Mouse (Mus musculus): Measurements from ENCODE around the gene 1110008P14Rik. TPM values are rescaled to one million over a fixed set of nuclear protein-coding genes. Genes with fewer than 3 reads are reported as not detected.

The 1110008P14Rik gene
- polyA plus RNA-seq (2012; rRNA removed): 81.0 and 92.5 TPM in 2 replicates

GRCm38 (mm10) chr2:32381775-32382223, at the start of gene 1110008P14Rik:
TSS of gene 1110008P14Rik (minus strand) at chr2:32381938.

DNA sequence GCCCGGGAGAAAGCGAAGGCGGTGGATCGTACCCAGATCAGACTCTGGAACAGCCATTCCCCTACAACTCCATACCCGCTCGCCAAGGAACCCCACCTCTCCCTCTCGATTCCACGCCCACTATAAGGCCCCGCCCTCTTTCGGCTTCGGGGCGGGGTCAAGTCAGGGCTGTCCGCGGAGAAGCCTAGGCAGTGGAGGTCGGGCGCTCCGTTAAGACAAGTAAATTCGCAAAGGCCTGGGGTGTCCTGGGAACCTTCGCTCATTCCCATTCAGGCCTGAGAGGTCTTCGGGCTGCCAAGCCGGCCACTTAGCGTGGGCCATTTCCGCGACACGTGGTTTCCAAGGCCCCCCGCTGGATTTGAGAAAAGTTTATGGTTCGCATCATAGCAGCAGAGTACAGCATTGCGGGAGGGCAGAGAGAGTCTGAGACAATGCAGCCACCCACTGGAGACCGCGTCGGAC, 13.8 kb upstream of the 1110008P14Rik start, which contains the start of gene Ptges2:
Ptges2 (plus strand) TSS at position 413 of the 462 bp plus-strand sequence.

GRCm38 (mm10) chr2:32387706-32388490, 6.2 kb upstream of the 1110008P14Rik start, which contains the start of gene Lcn2:
TSS of gene Lcn2 (minus strand) at chr2:32388252.

DNA sequence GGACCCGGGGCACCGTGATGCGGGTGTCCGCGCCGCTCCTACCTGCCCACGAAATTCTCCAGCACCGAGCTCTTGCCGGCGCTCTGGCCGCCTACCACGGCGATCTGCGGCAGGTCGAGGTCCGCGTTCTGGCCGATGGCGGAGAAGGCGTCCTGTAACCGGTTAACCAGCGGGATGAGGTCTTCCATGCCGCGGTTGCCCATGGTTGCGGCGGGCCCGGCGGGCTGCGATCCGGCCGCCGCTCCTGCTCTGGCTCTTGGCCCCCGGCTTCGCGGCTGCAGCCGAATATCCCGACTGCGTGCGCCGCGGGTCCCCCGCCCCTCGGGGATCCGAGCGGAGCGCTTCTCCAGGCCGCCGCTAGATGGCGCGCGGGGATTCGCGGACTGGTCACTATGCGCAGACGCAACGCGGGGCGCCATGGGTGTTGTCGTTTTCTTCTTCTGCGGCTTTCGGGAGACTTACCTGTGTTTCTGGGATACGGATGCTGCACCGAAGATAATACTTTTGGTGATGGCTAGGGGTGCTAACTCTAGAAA, 28.7 kb downstream of the 1110008P14Rik start, which contains the start of gene Dnm1:
Dnm1 (minus strand) TSS at position 332 of the 536 bp plus-strand sequence.

DNA sequence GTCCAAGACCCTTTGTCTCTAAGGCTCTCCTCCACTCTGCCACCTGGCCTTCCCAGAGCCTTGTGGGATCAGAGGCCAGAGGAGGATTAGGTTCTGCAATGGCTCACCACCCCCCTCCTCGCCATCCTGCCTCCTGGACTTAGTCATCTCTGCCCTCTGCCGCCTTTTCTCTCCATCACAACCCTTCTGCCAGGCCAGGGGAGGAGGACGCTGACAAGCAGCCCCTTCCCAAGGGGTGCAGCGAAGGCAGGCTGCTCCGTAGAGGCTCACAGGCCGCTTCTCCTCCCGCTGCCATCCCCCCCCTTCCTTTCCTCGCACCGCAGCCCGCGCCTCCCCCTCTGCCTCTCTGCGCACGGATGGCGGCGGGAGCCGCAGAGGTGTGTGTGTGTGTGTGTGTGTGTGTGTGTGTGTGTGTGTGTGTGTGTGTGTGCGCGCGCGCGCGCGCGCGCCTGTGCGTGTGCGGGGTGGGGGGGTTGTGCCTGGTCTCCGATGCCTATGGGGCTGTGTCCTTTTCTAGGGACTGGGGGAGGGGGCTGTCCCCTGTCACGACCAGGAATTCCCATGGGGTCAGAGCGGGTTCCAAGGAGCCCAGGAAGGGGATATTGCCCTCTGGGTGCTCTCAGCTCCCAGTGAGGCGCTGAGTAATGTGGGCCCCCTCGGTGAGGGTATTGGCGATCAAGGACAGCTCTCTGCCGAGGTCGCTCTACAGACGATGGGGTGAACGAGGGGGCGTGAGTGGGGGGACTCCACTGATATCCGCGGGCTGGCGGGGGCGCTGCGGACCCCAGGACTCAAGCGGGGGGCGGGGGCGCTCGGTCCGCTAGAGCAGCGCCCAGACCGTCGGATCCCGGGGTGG, 29.4 kb downstream of the 1110008P14Rik start, which contains the start of gene Ciz1:
Ciz1 (plus strand) TSS at position 177 of the 856 bp plus-strand sequence.

Other genes with a start within 250 kb of the 1110008P14Rik start
- 97.5 and 108 TPM in 2 replicates for gene Prrc2b, start 230.9 kb downstream of the 1110008P14Rik start, polyA plus RNA-seq (2012; rRNA removed)
- 40.2 and 43.3 TPM in 2 replicates for gene Pomt1, start 145.3 kb downstream of the 1110008P14Rik start, polyA plus RNA-seq (2012; rRNA removed)
- gene Uck1, start 121.8 kb downstream of the 1110008P14Rik start, polyA plus RNA-seq (2012; rRNA removed): 71.8 and 74.1 TPM in 2 replicates
- 51.7 and 57.5 TPM in 2 replicates for gene Golga2, start 94.6 kb downstream of the 1110008P14Rik start, polyA plus RNA-seq (2012; rRNA removed)
- 373 and 404 TPM in 2 replicates for gene Swi5, start 93.9 kb downstream of the 1110008P14Rik start, polyA plus RNA-seq (2012; rRNA removed)
- 227 and 232 TPM in 2 replicates for gene Ciz1, start 29.6 kb downstream of the 1110008P14Rik start, polyA plus RNA-seq (2012; rRNA removed)
- gene Dnm1, start 28.6 kb downstream of the 1110008P14Rik start, polyA plus RNA-seq (2012; rRNA removed): 141 and 226 TPM in 2 replicates
- 0.70 and 1.2 TPM in 2 replicates for gene Lcn2, start 6.3 kb upstream of the 1110008P14Rik start, polyA plus RNA-seq (2012; rRNA removed)
- gene Ptges2, start 14.0 kb upstream of the 1110008P14Rik start, polyA plus RNA-seq (2012; rRNA removed): 44.8 and 49.5 TPM in 2 replicates
- gene Naif1, start 68.5 kb upstream of the 1110008P14Rik start, polyA plus RNA-seq (2012; rRNA removed): 3.7 and 4.0 TPM in 2 replicates
- 36.9 and 37.6 TPM in 2 replicates for gene Slc25a25, start 69.5 kb upstream of the 1110008P14Rik start, polyA plus RNA-seq (2012; rRNA removed)
- 8.6 and 10.4 TPM in 2 replicates for gene Fam102a, start 153.4 kb upstream of the 1110008P14Rik start, polyA plus RNA-seq (2012; rRNA removed)
- 162 and 163 TPM in 2 replicates for gene Dpm2, start 188.9 kb upstream of the 1110008P14Rik start, polyA plus RNA-seq (2012; rRNA removed)
- 12.2 and 12.4 TPM in 2 replicates for gene Pip5kl1, start 192.9 kb upstream of the 1110008P14Rik start, polyA plus RNA-seq (2012; rRNA removed)
- 0.16 and 0.17 TPM in 2 replicates for gene 9430097D07Rik, start 193.7 kb upstream of the 1110008P14Rik start, polyA plus RNA-seq (2012; rRNA removed)
- gene St6galnac4, start 205.2 kb upstream of the 1110008P14Rik start, polyA plus RNA-seq (2012; rRNA removed): 17.9 and 23.0 TPM in 2 replicates
- 20.1 and 25.6 TPM in 2 replicates for gene St6galnac6, start 217.8 kb upstream of the 1110008P14Rik start, polyA plus RNA-seq (2012; rRNA removed)
- 35.9 and 36.5 TPM in 2 replicates for gene Ak1, start 239.8 kb upstream of the 1110008P14Rik start, polyA plus RNA-seq (2012; rRNA removed)

All from central nervous system, embryonic 14 days (tissue).